Mouse (Mus musculus): ENCODE data around the gene D630003M21Rik. TPM values are rescaled to one million over a fixed set of nuclear protein-coding genes. Genes with fewer than 3 reads are reported as not detected.

Gene D630003M21Rik
- polyA plus RNA-seq, 2 experiments, result 12.7 to 19.2 TPM

- H3K4me3 ChIP-seq (replicated peaks; ENCODE audit: low read length), result no peak overlapping the region
- TF ChIP-seq POLR2A (IDR thresholded peaks at IDR 0.05; ENCODE audit: borderline replicate concordance, extremely low read depth, insufficient read depth, insufficient read length), result no peak
- H3K36me3 ChIP-seq (ENCODE audit: control insufficient read depth, insufficient read depth, low read length), result peaks cover 57% of the 10 kb centered on the region
- H3K27ac ChIP-seq (replicated peaks; ENCODE audit: low read depth, low read length), result no peak overlapping the region
- H3K4me1 ChIP-seq (ENCODE audit: control insufficient read depth, insufficient read depth, low read length), result peaks cover 27% of the 10 kb centered on the region
- H3K9ac ChIP-seq (ENCODE audit: low read depth, low read length, severe bottlenecking), result no peak overlapping the region
- 97% methylated on average over 2 of the region's 2 CpGs for WGBS
- H3K4me2 ChIP-seq (replicated peaks; ENCODE audit: low read depth, low read length, severe bottlenecking), result no peak overlapping the region
- no peak for ATAC-seq (ENCODE audit: low FRiP score, low read depth)
- no peak for DNase-seq (ENCODE audit: low spot score)
- H3K9me3 ChIP-seq (ENCODE audit: control insufficient read depth, low read length), result no peaks in the 10 kb centered on the region
- no peaks in the 10 kb centered on the region for H3K27me3 ChIP-seq (ENCODE audit: control insufficient read depth, insufficient read depth, low read length)
Measured at GRCm38 (mm10) chr2:158219562-158219961, 9.5 kb downstream of the D630003M21Rik start.

GRCm38 (mm10) chr2:158216510-158216909, 12.5 kb downstream of the D630003M21Rik start:
- no peak overlapping the region for H3K4me3 ChIP-seq (replicated peaks; ENCODE audit: low read length)
- H3K4me1 ChIP-seq (ENCODE audit: control insufficient read depth, insufficient read depth, low read length), result peaks cover 4% of the 10 kb centered on the region; the same call in 1 of the 2 replicates
- WGBS, result 95% methylated on average over 8 of the region's 8 CpGs
- no peak overlapping the region for H3K9ac ChIP-seq (ENCODE audit: low read depth, low read length, severe bottlenecking)
- no peak for TF ChIP-seq POLR2A (IDR thresholded peaks at IDR 0.05; ENCODE audit: borderline replicate concordance, extremely low read depth, insufficient read depth, insufficient read length)
- ATAC-seq (ENCODE audit: low FRiP score, low read depth), result no peak
- no peak for DNase-seq (ENCODE audit: low spot score)
- no peak overlapping the region for H3K4me2 ChIP-seq (replicated peaks; ENCODE audit: low read depth, low read length, severe bottlenecking)
- H3K9me3 ChIP-seq (ENCODE audit: control insufficient read depth, low read length), result no peaks in the 10 kb centered on the region
- H3K36me3 ChIP-seq (ENCODE audit: control insufficient read depth, insufficient read depth, low read length), result peaks cover 77% of the 10 kb centered on the region
- no peaks in the 10 kb centered on the region for H3K27me3 ChIP-seq (ENCODE audit: control insufficient read depth, insufficient read depth, low read length)
- no peak overlapping the region for H3K27ac ChIP-seq (replicated peaks; ENCODE audit: low read depth, low read length)

- ATAC-seq (ENCODE audit: low FRiP score, low read depth) (peak; percentile 14; the same call in 1 of the 2 replicates), DNase-seq (ENCODE audit: low spot score) (no peak)
- Histone ChIP-seq H3K4me3 (replicated peaks; ENCODE audit: low read length) (no peak overlapping the region), H3K9ac (ENCODE audit: low read depth, low read length, severe bottlenecking) (no peak overlapping the region), H3K27me3 (ENCODE audit: control insufficient read depth, insufficient read depth, low read length) (no peaks in the 10 kb centered on the region), H3K27ac (replicated peaks; ENCODE audit: low read depth, low read length) (peak overlapping the region; percentile 58; the same call in 1 of the 2 replicates), H3K36me3 (ENCODE audit: control insufficient read depth, insufficient read depth, low read length) (peaks cover 77% of the 10 kb centered on the region), H3K4me1 (ENCODE audit: control insufficient read depth, insufficient read depth, low read length) (peaks cover 7% of the 10 kb centered on the region; the same call in 1 of the 2 replicates), H3K4me2 (replicated peaks; ENCODE audit: low read depth, low read length, severe bottlenecking) (no peak overlapping the region), H3K9me3 (ENCODE audit: control insufficient read depth, low read length) (no peaks in the 10 kb centered on the region)
- 44% methylated on average over 9 of the region's 9 CpGs for WGBS
- TF ChIP-seq POLR2A (IDR thresholded peaks at IDR 0.05; ENCODE audit: borderline replicate concordance, extremely low read depth, insufficient read depth, insufficient read length), result no peak
Measured at GRCm38 (mm10) chr2:158215283-158216117, 13.5 kb downstream of the D630003M21Rik start.

- Histone ChIP-seq H3K27ac (replicated peaks; ENCODE audit: low read depth, low read length) (no peak overlapping the region), H3K4me2 (replicated peaks; ENCODE audit: low read depth, low read length, severe bottlenecking) (no peak overlapping the region), H3K4me3 (replicated peaks; ENCODE audit: low read length) (no peak overlapping the region), H3K4me1 (ENCODE audit: control insufficient read depth, insufficient read depth, low read length) (peaks cover 11% of the 10 kb centered on the region; the same call in 1 of the 2 replicates), H3K27me3 (ENCODE audit: control insufficient read depth, insufficient read depth, low read length) (no peaks in the 10 kb centered on the region), H3K9me3 (ENCODE audit: control insufficient read depth, low read length) (no peaks in the 10 kb centered on the region), H3K36me3 (ENCODE audit: control insufficient read depth, insufficient read depth, low read length) (peaks cover 54% of the 10 kb centered on the region), H3K9ac (ENCODE audit: low read depth, low read length, severe bottlenecking) (no peak overlapping the region)
- no peak for ATAC-seq (ENCODE audit: low FRiP score, low read depth)
- DNase-seq (ENCODE audit: low spot score), result no peak
- WGBS, result 60% methylated on average over 4 of the region's 4 CpGs
- TF ChIP-seq POLR2A (IDR thresholded peaks at IDR 0.05; ENCODE audit: borderline replicate concordance, extremely low read depth, insufficient read depth, insufficient read length), result no peak
Measured at GRCm38 (mm10) chr2:158211764-158212471, 17.1 kb downstream of the D630003M21Rik start.

- Histone ChIP-seq H3K36me3 (ENCODE audit: control insufficient read depth, insufficient read depth, low read length) (peaks cover 47% of the 10 kb centered on the region), H3K27me3 (ENCODE audit: control insufficient read depth, insufficient read depth, low read length) (no peaks in the 10 kb centered on the region), H3K4me1 (ENCODE audit: control insufficient read depth, insufficient read depth, low read length) (peaks cover 11% of the 10 kb centered on the region; the same call in 1 of the 2 replicates), H3K9ac (ENCODE audit: low read depth, low read length, severe bottlenecking) (no peak overlapping the region), H3K4me3 (replicated peaks; ENCODE audit: low read length) (no peak overlapping the region), H3K27ac (replicated peaks; ENCODE audit: low read depth, low read length) (no peak overlapping the region), H3K4me2 (replicated peaks; ENCODE audit: low read depth, low read length, severe bottlenecking) (no peak overlapping the region), H3K9me3 (ENCODE audit: control insufficient read depth, low read length) (no peaks in the 10 kb centered on the region)
- no peak for TF ChIP-seq POLR2A (IDR thresholded peaks at IDR 0.05; ENCODE audit: borderline replicate concordance, extremely low read depth, insufficient read depth, insufficient read length)
- DNase-seq (ENCODE audit: low spot score) (no peak), ATAC-seq (ENCODE audit: low FRiP score, low read depth) (no peak)
- WGBS, result 22% methylated on average over 10 of the region's 10 CpGs
Measured at GRCm38 (mm10) chr2:158210958-158211357, 18.1 kb downstream of the D630003M21Rik start.

Data from limb, embryonic 14.5 days (tissue).